Mouse (Mus musculus) CH12.LX (cell line): ENCODE measurements at regions not wholly inside any gene's neighbourhood (a gene's known extent, or its start where the extent isn't known, plus 50 kb on each side); places are given as distances from the start of the nearest gene placed in this dataset.

Experiments
- DNase-seq: peaks from one replicate; pipeline ENCODE4 v3.0.0-alpha.2; 2013; ENCODE audit errors: extremely low read depth
- H3K27ac ChIP-seq: 2 replicates; pipeline ENCODE4 v1.5.1; 2012; ENCODE audit warnings: low read depth, mild to moderate bottlenecking, control low read depth, moderate library complexity; ENCODE audit not compliant: insufficient read depth
- H3K27me3 ChIP-seq: replicated peaks from 2 replicates; pipeline ENCODE3; 2012; ENCODE audit warnings: inconsistent platforms
- H3K36me3 ChIP-seq, 2 experiments: replicated peaks in 1 of 2; 2 replicates each; pipeline versions ENCODE3 to v1.6.1; 2012; ENCODE audit warnings: inconsistent platforms in 1 of 2, low read length in 1 of 2, mild to moderate bottlenecking in 1 of 2, mixed read lengths in 1 of 2, moderate library complexity in 1 of 2; ENCODE audit not compliant: control insufficient read depth in 1 of 2, insufficient read depth in 1 of 2
- H3K4me1 ChIP-seq, 2 experiments: 2 replicates each; pipeline ENCODE4 v1.6.1; 2012; ENCODE audit warnings: inconsistent platforms in 1 of 2, moderate library complexity in 1 of 2; ENCODE audit not compliant: insufficient read depth in 2 of 2, control insufficient read depth in 1 of 2
- H3K4me2 ChIP-seq: 2 replicates; pipeline ENCODE4 v1.6.1; 2012; ENCODE audit warnings: low read depth, mild to moderate bottlenecking, control low read depth; ENCODE audit not compliant: poor library complexity, insufficient read depth, severe bottlenecking
- H3K4me3 ChIP-seq, 3 experiments: fragments of 150-350 bp in 1 of 3; sonication (generic) in 1 of 3; replicated peaks in 1 of 3; 2 replicates each; pipeline versions ENCODE3 to v1.5.1; 2011 to 2012; ENCODE audit warnings: low read depth in 2 of 3, low read length in 2 of 3, mild to moderate bottlenecking in 2 of 3, moderate library complexity in 2 of 3, control low read depth in 1 of 3, improper control_type of control experiment in 1 of 3, inconsistent platforms in 1 of 3, mixed read lengths in 1 of 3; ENCODE audit not compliant: poor library complexity in 1 of 3
- H3K79me2 ChIP-seq: replicated peaks from 2 replicates; pipeline ENCODE4 v1.6.1; 2012; ENCODE audit warnings: mild to moderate bottlenecking, moderate library complexity; ENCODE audit not compliant: control insufficient read depth, poor library complexity, insufficient read depth, severe bottlenecking; ENCODE audit errors: extremely low read depth
- H3K9ac ChIP-seq: 2 replicates; pipeline ENCODE4 v1.6.1; 2012; ENCODE audit warnings: low read depth, mild to moderate bottlenecking, control low read depth, moderate library complexity; ENCODE audit not compliant: insufficient read depth
- H3K9me3 ChIP-seq: replicated peaks from 2 replicates; pipeline ENCODE3; 2012; ENCODE audit warnings: low read length, inconsistent platforms, mixed read lengths
- BHLHE40 ChIP-seq: IDR thresholded peaks from 2 replicates; pipeline ENCODE4 v1.6.1; 2011; ENCODE audit warnings: mild to moderate bottlenecking, low read depth, low read length, improper control_type of control experiment
- CHD1 ChIP-seq: IDR thresholded peaks from 2 replicates; pipeline ENCODE4 v1.6.1; 2012; ENCODE audit warnings: low read depth, low read length, improper control_type of control experiment, inconsistent platforms
- CHD2 ChIP-seq: IDR thresholded peaks from 2 replicates; pipeline ENCODE4 v1.6.1; 2011; ENCODE audit warnings: low read length, improper control_type of control experiment
- CTCF ChIP-seq, 2 experiments: IDR thresholded peaks in 1 of 2; conservative IDR thresholded peaks in 1 of 2; 2 replicates each; pipeline ENCODE4 v1.5.1; 2011 to 2012; ENCODE audit warnings: low read depth in 2 of 2, low read length in 2 of 2, improper control_type of control experiment in 1 of 2, inconsistent platforms in 1 of 2, mild to moderate bottlenecking in 1 of 2, moderate library complexity in 1 of 2
- E2F4 ChIP-seq: IDR thresholded peaks from 2 replicates; pipeline ENCODE4 v1.6.1; 2011; ENCODE audit warnings: low read depth, low read length, improper control_type of control experiment; ENCODE audit not compliant: insufficient replicate concordance
- ELF1 ChIP-seq: IDR thresholded peaks from 2 replicates; pipeline ENCODE4 v1.6.1; 2014; ENCODE audit warnings: low read depth, mild to moderate bottlenecking, inconsistent platforms, low read length, improper control_type of control experiment
- EP300 ChIP-seq: IDR thresholded peaks from 2 replicates; pipeline ENCODE4 v1.6.1; 2011; ENCODE audit warnings: low read length, improper control_type of control experiment
- ETS1 ChIP-seq: conservative IDR thresholded peaks from 2 replicates; pipeline ENCODE4 v1.6.1; 2012; ENCODE audit warnings: low read depth, mild to moderate bottlenecking, inconsistent platforms, low read length, improper control_type of control experiment, moderate library complexity
- GABPA ChIP-seq: IDR thresholded peaks from 2 replicates; pipeline ENCODE4 v1.6.1; 2012; ENCODE audit warnings: low read depth, low read length, improper control_type of control experiment, inconsistent platforms; ENCODE audit not compliant: insufficient replicate concordance
- HCFC1 ChIP-seq: IDR thresholded peaks from 2 replicates; pipeline ENCODE4 v1.6.1; 2012; ENCODE audit warnings: low read depth, mild to moderate bottlenecking, inconsistent platforms, low read length, improper control_type of control experiment
- IRF4 ChIP-seq: IDR thresholded peaks from 2 replicates; pipeline ENCODE4 v1.6.1; 2014; ENCODE audit warnings: low read depth, mild to moderate bottlenecking, inconsistent platforms, low read length, improper control_type of control experiment
- JUN ChIP-seq: IDR thresholded peaks from 2 replicates; pipeline ENCODE4 v1.6.1; 2011; ENCODE audit warnings: low read depth, mild to moderate bottlenecking, low read length, improper control_type of control experiment, moderate library complexity; ENCODE audit not compliant: insufficient read depth
- JUND ChIP-seq: conservative IDR thresholded peaks from 2 replicates; pipeline ENCODE4 v1.6.1; 2011; ENCODE audit warnings: low read depth, low read length, improper control_type of control experiment
- KAT2A ChIP-seq: IDR thresholded peaks from 2 replicates; pipeline ENCODE4 v1.6.1; 2012; ENCODE audit warnings: low read length, improper control_type of control experiment, inconsistent platforms; ENCODE audit not compliant: insufficient replicate concordance
- MAFK ChIP-seq: IDR thresholded peaks from 2 replicates; pipeline ENCODE4 v1.6.1; 2011; ENCODE audit warnings: low read length, improper control_type of control experiment; ENCODE audit not compliant: insufficient replicate concordance
- MAX ChIP-seq: IDR thresholded peaks from 2 replicates; pipeline ENCODE4 v1.6.1; 2011; ENCODE audit warnings: low read length, improper control_type of control experiment
- MAZ ChIP-seq: IDR thresholded peaks from 2 replicates; pipeline ENCODE4 v1.6.1; 2012; ENCODE audit warnings: low read depth, mild to moderate bottlenecking, inconsistent platforms, low read length, improper control_type of control experiment, moderate library complexity
- MEF2A ChIP-seq: IDR thresholded peaks from 2 replicates; pipeline ENCODE4 v1.6.1; 2014; ENCODE audit warnings: low read depth, mild to moderate bottlenecking, inconsistent platforms, low read length, improper control_type of control experiment, borderline replicate concordance
- MXI1 ChIP-seq: IDR thresholded peaks from 2 replicates; pipeline ENCODE4 v1.6.1; 2011; ENCODE audit warnings: mild to moderate bottlenecking, low read depth, low read length, improper control_type of control experiment
- MYC ChIP-seq: IDR thresholded peaks from 2 replicates; pipeline ENCODE4 v1.6.1; 2011; ENCODE audit warnings: low read depth, mild to moderate bottlenecking, improper control_type of control experiment, low read length
- NELFE ChIP-seq: IDR thresholded peaks from 2 replicates; pipeline ENCODE4 v1.6.1; 2011; ENCODE audit warnings: low read depth, low read length, improper control_type of control experiment
- NRF1 ChIP-seq: IDR thresholded peaks from 2 replicates; pipeline ENCODE4 v1.6.1; 2014; ENCODE audit warnings: low read depth, mild to moderate bottlenecking, inconsistent platforms, low read length, improper control_type of control experiment, moderate library complexity
- PAX5 ChIP-seq: IDR thresholded peaks from 2 replicates; pipeline ENCODE4 v1.6.1; 2012; ENCODE audit warnings: low read length, inconsistent platforms, mixed read lengths
- POLR2A ChIP-seq: IDR thresholded peaks from 2 replicates; pipeline ENCODE4 v1.6.1; 2011; ENCODE audit warnings: low read depth, mild to moderate bottlenecking, improper control_type of control experiment, low read length
- POLR2AphosphoS2 ChIP-seq: IDR thresholded peaks from 2 replicates; pipeline ENCODE4 v1.6.1; 2011; ENCODE audit warnings: low read depth, low read length, improper control_type of control experiment
- RAD21 ChIP-seq: IDR thresholded peaks from 2 replicates; pipeline ENCODE4 v1.6.1; 2011; ENCODE audit warnings: low read depth, mild to moderate bottlenecking, low read length, improper control_type of control experiment, moderate library complexity
- SIN3A ChIP-seq: IDR thresholded peaks from 2 replicates; pipeline ENCODE4 v1.6.1; 2012; ENCODE audit warnings: low read length, improper control_type of control experiment, inconsistent platforms
- SMC3 ChIP-seq: IDR thresholded peaks from 2 replicates; pipeline ENCODE4 v1.6.1; 2011; ENCODE audit warnings: low read depth, low read length, improper control_type of control experiment
- TBP ChIP-seq: conservative IDR thresholded peaks from 2 replicates; pipeline ENCODE4 v1.6.1; 2011; ENCODE audit warnings: low read depth, low read length, improper control_type of control experiment
- UBTF ChIP-seq: IDR thresholded peaks from 2 replicates; pipeline ENCODE4 v1.6.1; 2012; ENCODE audit warnings: low read depth, mild to moderate bottlenecking, inconsistent platforms, low read length, improper control_type of control experiment, moderate library complexity
- USF1 ChIP-seq: IDR thresholded peaks from 2 replicates; pipeline ENCODE4 v1.6.1; 2014; ENCODE audit warnings: low read depth, mild to moderate bottlenecking, inconsistent platforms, low read length, improper control_type of control experiment
- USF2 ChIP-seq: conservative IDR thresholded peaks from 2 replicates; pipeline ENCODE4 v1.6.1; 2011; ENCODE audit warnings: low read depth, low read length, improper control_type of control experiment
- ZC3H11A ChIP-seq: IDR thresholded peaks from 2 replicates; pipeline ENCODE4 v1.6.1; 2012; ENCODE audit warnings: low read depth, mild to moderate bottlenecking, inconsistent platforms, low read length, improper control_type of control experiment
- ZKSCAN1 ChIP-seq: IDR thresholded peaks from 2 replicates; pipeline ENCODE4 v1.6.1; 2012; ENCODE audit warnings: low read depth, inconsistent platforms, low read length, improper control_type of control experiment, borderline replicate concordance
- ZMIZ1 ChIP-seq: IDR thresholded peaks from 2 replicates; pipeline ENCODE4 v1.6.1; 2012; ENCODE audit warnings: low read depth, mild to moderate bottlenecking, inconsistent platforms, low read length, improper control_type of control experiment
- ZNF384 ChIP-seq: IDR thresholded peaks from 2 replicates; pipeline ENCODE4 v1.6.1; 2012; ENCODE audit warnings: low read depth, low read length, improper control_type of control experiment, inconsistent platforms
- dilution Hi-C: fragments of 300-500 bp; cut with MboI; formaldehyde crosslinking; loops from 2 replicates; pipeline ENCODE4 v1.14.3; 2020; ENCODE audit warnings: low sequenced_read_pairs; ENCODE audit not compliant: extremely low pct_unique_long_range_greater_than_20kb, extremely low pct_ligation_motif_present
- in situ Hi-C: fragments of 300-500 bp; cut with MboI; formaldehyde crosslinking; loops from 3 replicates; pipeline ENCODE4 v1.14.3; 2019; ENCODE audit warnings: low sequenced_read_pairs, low pct_ligation_motif_present, low pct_unique_long_range_greater_than_20kb, mixed read lengths

DNA sequence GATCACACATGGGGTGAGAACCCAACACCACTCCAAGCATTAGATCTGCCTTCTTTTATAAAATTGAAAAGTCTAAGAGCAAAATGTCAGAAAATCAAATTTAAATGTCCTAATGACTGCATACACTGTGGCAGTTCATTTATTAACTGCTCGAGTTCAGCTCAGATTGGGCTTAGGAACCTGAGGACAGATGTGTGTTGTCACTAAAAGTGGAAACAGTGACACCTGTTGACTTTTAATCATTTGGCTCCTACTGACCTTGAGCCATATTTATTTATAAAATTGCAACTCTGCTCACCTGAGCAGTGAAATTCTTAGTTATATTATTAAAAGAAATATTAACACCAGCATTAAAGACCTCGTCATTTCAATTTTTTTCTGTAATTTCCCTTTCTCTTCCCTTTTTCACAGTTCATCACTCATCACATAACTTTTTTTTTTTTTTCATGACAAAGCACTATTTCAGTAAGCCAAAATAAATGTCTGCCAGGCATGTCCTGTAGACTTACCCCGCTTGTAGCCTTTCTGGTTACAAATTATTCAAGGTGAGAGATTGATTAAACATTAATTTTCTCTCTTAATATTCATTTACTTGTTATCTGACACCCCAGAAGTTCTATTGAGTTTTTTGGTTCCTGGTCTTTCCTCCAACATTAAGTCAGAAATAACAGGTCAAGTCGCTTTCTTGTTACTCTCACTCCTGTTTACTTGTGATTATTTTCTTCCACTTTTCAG lies 274.2 kb upstream of the Tet2 start (continued):
- TF ChIP-seq MAFK, result peak; percentile 62; the same call in 1 of the 2 replicates
- no peak for TF ChIP-seq ETS1

DNA sequence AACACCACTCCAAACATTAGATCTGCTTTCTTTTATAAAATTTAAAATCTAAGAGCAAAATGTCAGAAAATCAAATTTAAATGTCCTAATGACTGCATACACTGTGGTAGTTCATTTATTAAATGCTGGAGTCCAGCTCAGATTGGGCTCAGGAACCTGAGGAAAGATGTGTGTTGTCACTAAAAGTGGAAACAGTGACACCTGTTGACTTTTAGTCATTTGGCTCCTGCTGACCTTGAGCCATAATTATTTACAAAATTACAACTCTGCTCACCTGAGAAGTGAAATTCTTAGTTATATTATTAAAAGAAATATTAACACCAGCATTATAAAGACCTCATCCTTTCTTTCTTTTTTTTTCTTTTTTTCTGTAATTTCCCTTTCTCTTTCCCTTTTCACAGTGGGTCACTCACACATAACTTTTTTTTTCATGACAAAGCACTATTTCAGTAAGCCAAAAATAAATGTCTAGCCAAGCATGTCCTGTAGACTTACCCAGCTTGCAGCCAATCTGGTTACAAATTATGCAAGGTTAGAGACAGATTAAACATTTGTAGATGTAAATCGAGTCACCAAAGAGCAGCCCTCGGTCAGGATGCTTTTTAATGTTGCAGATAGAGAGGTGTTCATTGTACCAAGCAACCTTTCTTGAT lies 288.9 kb upstream of the Tet2 start:
- no peaks in the 10 kb centered on the region for H3K36me3 ChIP-seq
- peak overlapping the region; percentile 94 for H3K4me2 ChIP-seq
- in situ Hi-C loops, result no loop called here
- H3K4me1 ChIP-seq, result peaks cover 10 to 37% of the 10 kb centered on the region in 2 experiments; a peak in 3 of 4 replicates
- peak; percentile 43 for DNase-seq
- peak overlapping the region; percentile 37 for H3K9ac ChIP-seq
- H3K4me3 ChIP-seq, result no peak overlapping the region
- peak overlapping the region; percentile 29; the same call in 1 of the 2 replicates for H3K27ac ChIP-seq
- H3K9me3 ChIP-seq, result no peaks in the 10 kb centered on the region
- dilution Hi-C loops, result no loop called here
- H3K27me3 ChIP-seq, result no peaks in the 10 kb centered on the region
- no peaks in the 10 kb centered on the region for H3K79me2 ChIP-seq
- TF ChIP-seq UBTF, result no peak
- TF ChIP-seq PAX5, result no peak
- no peak for TF ChIP-seq MXI1
- TF ChIP-seq CHD1, result no peak
- peak; percentile 78 for TF ChIP-seq MEF2A
- TF ChIP-seq SMC3, result peak; percentile 67
- no peak for TF ChIP-seq ZMIZ1
- TF ChIP-seq RAD21, result peak; percentile 83
- TF ChIP-seq ETS1, result no peak
- TF ChIP-seq MYC, result no peak
- TF ChIP-seq ZNF384, result peak; percentile 91
- no peak for TF ChIP-seq HCFC1
- TF ChIP-seq USF2, result peak; percentile 14; the same call in 1 of the 2 replicates
- no peak for TF ChIP-seq POLR2AphosphoS2
- no peak for TF ChIP-seq ZKSCAN1
- TF ChIP-seq NRF1, result no peak
- TF ChIP-seq JUND, result no peak
- TF ChIP-seq MAFK, result peak; percentile 86
- no peak for TF ChIP-seq IRF4
- TF ChIP-seq BHLHE40, result no peak
- TF ChIP-seq GABPA, result no peak
- no peak for TF ChIP-seq USF1
- TF ChIP-seq MAZ, result no peak
- TF ChIP-seq KAT2A, result no peak
- peak; percentile 21; the same call in 1 of the 2 replicates for TF ChIP-seq ZC3H11A
- TF ChIP-seq NELFE, result no peak
- no peak for TF ChIP-seq CHD2
- no peak for TF ChIP-seq POLR2A
- peak in 1 of 2 experiments; percentile 68; a peak in 2 of 4 replicates for TF ChIP-seq CTCF (conservative IDR thresholded peaks at IDR 0.05 in 1 of 2, IDR thresholded peaks at IDR 0.05 in 1 of 2; ENCODE audit: low read depth in 2 of 2, low read length in 2 of 2)
- no peak for TF ChIP-seq JUN
- no peak for TF ChIP-seq MAX
- TF ChIP-seq TBP, result 0 out of 2 replicates have a peak, but pooled peaks have one; percentile 37
- no peak for TF ChIP-seq SIN3A
- no peak for TF ChIP-seq EP300
- TF ChIP-seq E2F4, result no peak
- TF ChIP-seq ELF1, result no peak
